In genomic region chr19:53990538-53990937, GRCm38 (mm10) we compare ENCODE assay signal across 16 mouse cellular contexts.
"Had no signal": no experiment of that assay in that cellular context is flagged by ENCODE, and none has a peak within 500 bp of the region (broad histone marks: within the 10 kb centered on the region; RNA-seq: fewer than 3 reads in every experiment).

No protein-coding gene starts in this region.

- H3K4me1 ChIP-seq: neural tube, embryonic 12.5 days; stomach, embryonic 15.5 days had no signal

- H3K27me3 ChIP-seq: neural tube, embryonic 12.5 days; neural tube, embryonic 13.5 days; stomach, embryonic 15.5 days had no signal

- H3K9ac ChIP-seq: neural tube, embryonic 12.5 days; neural tube, embryonic 13.5 days; stomach, embryonic 15.5 days had no signal

- H3K27ac ChIP-seq: neural tube, embryonic 12.5 days; neural tube, embryonic 13.5 days; stomach, embryonic 15.5 days; stomach, postnatal 0 days had no signal

- H3K4me3 ChIP-seq: neural tube, embryonic 12.5 days; neural tube, embryonic 13.5 days; stomach, embryonic 15.5 days had no signal

- H3K9me3 ChIP-seq: neural tube, embryonic 12.5 days; neural tube, embryonic 13.5 days; stomach, embryonic 15.5 days had no signal

- H3K4me2 ChIP-seq: neural tube, embryonic 12.5 days; neural tube, embryonic 13.5 days; stomach, embryonic 15.5 days had no signal

- DNase-seq: retina, postnatal 1 day; right cerebral cortex, adult 18-20 months; right cerebral cortex, postnatal 14 days; right cerebral cortex, postnatal 25 days; right cerebral cortex, postnatal 4 days; spleen, adult 18-20 months; thymus, adult 18-20 months; thymus, adult 2 months; thymus, postnatal 14 days; thymus, postnatal 25 days; thymus, postnatal 36 days; thymus, postnatal 4 days had no signal
